Mouse (Mus musculus) stomach, embryonic 16.5 days (tissue): ENCODE measurements around the gene Ripor2. TPM values are rescaled to one million over a fixed set of nuclear protein-coding genes. Genes with fewer than 3 reads are reported as not detected.

Source experiments
- ATAC-seq: fragments of 200-750 bp; cut with Nextera tagmentation; 2 replicates; pipeline ENCODE4 v1.8.0; 2017; ENCODE audit warnings: moderate number of reproducible peaks, moderate TSS enrichment; ENCODE audit not compliant: insufficient read depth, low FRiP score
- H3K27ac ChIP-seq: fragments of 300-500 bp; sonication (generic); 2 replicates; pipeline ENCODE4 v1.5.1; 2014; ENCODE audit warnings: low read length
- H3K27me3 ChIP-seq: fragments of 300-500 bp; sonication (generic); 2 replicates; pipeline ENCODE4 v1.6.1; 2014; ENCODE audit warnings: low read length, control low read depth, mixed read lengths; ENCODE audit not compliant: control insufficient read depth, insufficient read depth
- H3K36me3 ChIP-seq: fragments of 300-500 bp; sonication (generic); 2 replicates; pipeline ENCODE4 v1.6.1; 2014; ENCODE audit warnings: low read length; ENCODE audit not compliant: control insufficient read depth, insufficient read depth
- H3K4me1 ChIP-seq: fragments of 300-500 bp; sonication (generic); 2 replicates; pipeline ENCODE4 v1.6.1; 2014; ENCODE audit warnings: low read length, control low read depth, mixed read lengths; ENCODE audit not compliant: control insufficient read depth, insufficient read depth
- H3K4me2 ChIP-seq: fragments of 300-500 bp; sonication (generic); 2 replicates; pipeline ENCODE4 v1.6.1; 2014; ENCODE audit warnings: low read depth, low read length, mixed read lengths
- H3K4me3 ChIP-seq: fragments of 300-500 bp; sonication (generic); replicated peaks from 2 replicates; pipeline ENCODE4 v1.5.1; 2014; ENCODE audit warnings: mild to moderate bottlenecking, low read length
- H3K9ac ChIP-seq: fragments of 300-500 bp; sonication (generic); 2 replicates; pipeline ENCODE4 v1.6.1; 2014; ENCODE audit warnings: low read length
- H3K9me3 ChIP-seq: fragments of 300-500 bp; sonication (generic); replicated peaks from 2 replicates; pipeline ENCODE4 v1.6.1; 2016; ENCODE audit warnings: low read length, control low read depth; ENCODE audit not compliant: control insufficient read depth
- WGBS: fragments of 180-500 bp; shearing (Covaris S2); extraction: QIAGEN DNeasy Blood & Tissue Kit; methylation state at CpG from one replicate; pipeline ENCODE4 v1.1.7; 2014; 5-methylcytosine and 5-hydroxymethylcytosine counted together
- polyA plus RNA-seq: library from polyadenylated mRNA; unstranded; fragments of >200 nt; fragmentation: Nextera tagmentation; extraction: Ambion mirVana; gene quantifications from 2 replicates; pipeline ENCODE4 v1.2.1, GENCODE M21; 2015

Gene Ripor2
- polyA plus RNA-seq, 1 experiment from 2014 or later = 4.3 TPM

- Histone ChIP-seq H3K27ac (no peak overlapping the region), H3K36me3 (peaks cover 9% of the 10 kb centered on the region; the same call in 1 of the 2 replicates)
- WGBS = 80% methylated on average over 8 of the region's 8 CpGs
Measured at GRCm38 (mm10) chr13:24751396-24751795, 169.4 kb downstream of the Ripor2 start.

DNA sequence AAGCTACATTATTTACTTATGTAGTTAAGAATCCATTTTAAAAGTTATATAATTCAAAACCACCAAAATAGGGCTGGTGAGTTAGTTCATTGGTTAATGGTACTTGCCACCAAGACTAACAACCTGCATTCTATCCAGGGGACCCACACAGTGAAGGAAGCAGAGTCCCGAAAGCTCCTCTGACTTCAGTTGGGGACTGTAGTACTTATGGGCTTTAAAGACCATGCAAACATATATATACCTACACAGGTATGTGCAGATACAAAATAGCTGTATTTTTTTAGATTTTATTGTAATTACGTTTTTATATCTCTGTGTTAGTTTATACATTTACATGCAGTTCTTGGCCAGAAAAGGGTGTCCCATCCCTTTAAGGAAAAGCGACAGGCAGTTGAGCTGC lies 174.8 kb downstream of the Ripor2 start:
- no peaks in the 10 kb centered on the region for H3K27me3 ChIP-seq
- H3K9me3 ChIP-seq = no peaks in the 10 kb centered on the region
- H3K36me3 ChIP-seq = peaks cover 13% of the 10 kb centered on the region; the same call in 1 of the 2 replicates
- no peak overlapping the region for H3K4me2 ChIP-seq
- WGBS = 97% methylated on average over 3 of the region's 3 CpGs
- no peak overlapping the region for H3K4me3 ChIP-seq
- peaks cover 3% of the 10 kb centered on the region; the same call in 1 of the 2 replicates for H3K4me1 ChIP-seq
- no peak overlapping the region for H3K27ac ChIP-seq
- H3K9ac ChIP-seq = no peak overlapping the region
- ATAC-seq = no peak

More at GRCm38 (mm10) chr13:24751396-24751795, 169.4 kb downstream of the Ripor2 start:
- no peak for ATAC-seq
- H3K9me3 ChIP-seq = no peaks in the 10 kb centered on the region
- no peaks in the 10 kb centered on the region for H3K27me3 ChIP-seq
- H3K4me2 ChIP-seq = no peak overlapping the region
- no peak overlapping the region for H3K4me3 ChIP-seq
- no peak overlapping the region for H3K9ac ChIP-seq
- H3K4me1 ChIP-seq = no peaks in the 10 kb centered on the region

- peaks cover 13% of the 10 kb centered on the region; the same call in 1 of the 2 replicates for H3K36me3 ChIP-seq
- H3K27me3 ChIP-seq = no peaks in the 10 kb centered on the region
- no peak for ATAC-seq
- peaks cover 3% of the 10 kb centered on the region; the same call in 1 of the 2 replicates for H3K4me1 ChIP-seq
- no peak overlapping the region for H3K4me3 ChIP-seq
- no peak overlapping the region for H3K9ac ChIP-seq
- H3K4me2 ChIP-seq = no peak overlapping the region
- 73% methylated on average over 12 of the region's 12 CpGs for WGBS
- no peaks in the 10 kb centered on the region for H3K9me3 ChIP-seq
- H3K27ac ChIP-seq = no peak overlapping the region
Measured at GRCm38 (mm10) chr13:24757820-24758564, 176.0 kb downstream of the Ripor2 start.

GRCm38 (mm10) chr13:24759451-24759850 lies 177.5 kb downstream of the Ripor2 start:
- Histone ChIP-seq H3K4me2 (no peak overlapping the region), H3K36me3 (0 out of 2 replicates have a peak, but pooled peaks cover 9% of the 10 kb centered on the region), H3K4me1 (peaks cover 3% of the 10 kb centered on the region; the same call in 1 of the 2 replicates), H3K9me3 (no peaks in the 10 kb centered on the region), H3K9ac (no peak overlapping the region), H3K4me3 (no peak overlapping the region), H3K27ac (no peak overlapping the region), H3K27me3 (no peaks in the 10 kb centered on the region)
- no peak for ATAC-seq
- WGBS = 67% methylated on average over 10 of the region's 10 CpGs

GRCm38 (mm10) chr13:24760351-24760870 lies 178.4 kb downstream of the Ripor2 start:
- Histone ChIP-seq H3K27ac (peak overlapping the region; percentile 4; the same call in 1 of the 2 replicates), H3K36me3 (0 out of 2 replicates have a peak, but pooled peaks cover 9% of the 10 kb centered on the region), H3K9me3 (no peaks in the 10 kb centered on the region), H3K9ac (peak overlapping the region; percentile 89; the same call in 1 of the 2 replicates), H3K4me2 (peak overlapping the region; percentile 69), H3K4me3 (peak overlapping the region; percentile 79), H3K4me1 (peaks cover 3% of the 10 kb centered on the region; the same call in 1 of the 2 replicates), H3K27me3 (no peaks in the 10 kb centered on the region)
- no peak for ATAC-seq
- WGBS = 52% methylated on average over 5 of the region's 5 CpGs

GRCm38 (mm10) chr13:24761083-24761402 lies 179.1 kb downstream of the Ripor2 start:
- Histone ChIP-seq H3K36me3 (0 out of 2 replicates have a peak, but pooled peaks cover 4% of the 10 kb centered on the region), H3K4me1 (peaks cover 3% of the 10 kb centered on the region; the same call in 1 of the 2 replicates), H3K4me2 (peak overlapping the region; percentile 69), H3K9me3 (no peaks in the 10 kb centered on the region), H3K27ac (peak overlapping the region; percentile 69), H3K4me3 (peak overlapping the region; percentile 79), H3K9ac (peak overlapping the region; percentile 89), H3K27me3 (no peaks in the 10 kb centered on the region)
- WGBS = 1% methylated on average over 10 of the region's 10 CpGs
- no peak for ATAC-seq

- peak; percentile 97 for ATAC-seq
- Histone ChIP-seq H3K27ac (peak within 1 kb of the TSS; percentile 93), H3K4me1 (peaks cover 3% of the 10 kb centered on the region; the same call in 1 of the 2 replicates), H3K27me3 (no peaks in the 10 kb centered on the region), H3K4me2 (peak within 1 kb of the TSS; percentile 69), H3K4me3 (peak within 1 kb of the TSS; percentile 79), H3K9me3 (no peaks in the 10 kb centered on the region), H3K9ac (peak within 1 kb of the TSS; percentile 89), H3K36me3 (0 out of 2 replicates have a peak, but pooled peaks cover 4% of the 10 kb centered on the region)
- WGBS = under 1% methylated on average over 79 of the region's 79 CpGs
Measured at GRCm38 (mm10) chr13:24761403-24762227, 179.6 kb downstream of the Ripor2 start, which contains the start of gene Gmnn. TSS of gene Gmnn (minus strand) at chr13:24761923.

- no peak for ATAC-seq
- peaks cover 3% of the 10 kb centered on the region; the same call in 1 of the 2 replicates for H3K4me1 ChIP-seq
- no peaks in the 10 kb centered on the region for H3K9me3 ChIP-seq
- 0 out of 2 replicates have a peak, but pooled peaks cover 4% of the 10 kb centered on the region for H3K36me3 ChIP-seq
- H3K4me2 ChIP-seq = peak overlapping the region; percentile 69
- H3K27ac ChIP-seq = no peak overlapping the region
- H3K9ac ChIP-seq = peak overlapping the region; percentile 89; the same call in 1 of the 2 replicates
- H3K27me3 ChIP-seq = no peaks in the 10 kb centered on the region
- 27% methylated on average over 4 of the region's 4 CpGs for whole genome bisulfite sequencing
- peak overlapping the region; percentile 79 for H3K4me3 ChIP-seq
Measured at GRCm38 (mm10) chr13:24762254-24762653, 180.3 kb downstream of the Ripor2 start.
